Mouse (Mus musculus): ENCODE data around the gene Nfe2l1. TPM values are rescaled to one million over a fixed set of nuclear protein-coding genes. Genes with fewer than 3 reads are reported as not detected.

Gene Nfe2l1
- 37.7 and 42.1 TPM in 2 replicates for polyA plus RNA-seq (2015; fragmentation: Nextera tagmentation; extraction: Ambion mirVana)

GRCm38 (mm10) chr11:96829813-96830538, at the start of gene Nfe2l1:
Nfe2l1 (minus strand) TSS chr11:96829968.

GRCm38 (mm10) chr11:96849681-96850467, 20.1 kb upstream of the Nfe2l1 start, which contains the start of gene Copz2:
Copz2 (plus strand) TSS chr11:96849870.

GRCm38 (mm10) chr11:96788871-96789795, 40.6 kb downstream of the Nfe2l1 start, which contains the start of gene Cbx1:
Cbx1 (plus strand) TSS chr11:96789127.

GRCm38 (mm10) chr11:96776968-96777962, 52.5 kb downstream of the Nfe2l1 start, which contains the start of gene Snx11:
Snx11 (minus strand) TSS chr11:96777559.

MicroRNAs encoded within 50 kb of the gene (microRNA counts, 519-probe panel; counts per million panel counts)
- 4,913 counts per million, percentile 91 among the panel's probes with 10 or more counts for microRNA mmu-miR-152

Small RNA genes lying within 50 kb of the gene (microRNA-seq; reads per million reads assigned to microRNA genes)
- 583 reads per million, percentile 67 among the genes with 10 or more reads in this experiment for gene Mir152

Other genes starting within 250 kb of the Nfe2l1 start
- 12.3 and 13.6 TPM in 2 replicates for gene Snx11, start 52.4 kb downstream of the Nfe2l1 start, polyA plus RNA-seq (2015; fragmentation: Nextera tagmentation; extraction: Ambion mirVana)
- 35.2 and 38.8 TPM in 2 replicates for gene Cbx1, start 40.8 kb downstream of the Nfe2l1 start, polyA plus RNA-seq (2015; fragmentation: Nextera tagmentation; extraction: Ambion mirVana)
- gene Copz2, start 19.9 kb upstream of the Nfe2l1 start, polyA plus RNA-seq (2015; fragmentation: Nextera tagmentation; extraction: Ambion mirVana) = 170 and 202 TPM in 2 replicates
- 54.1 and 55.3 TPM in 2 replicates for gene Cdk5rap3, start 86.5 kb upstream of the Nfe2l1 start, polyA plus RNA-seq (2015; fragmentation: Nextera tagmentation; extraction: Ambion mirVana)
- 12.4 and 13.8 TPM in 2 replicates for gene Prr15l, start 98.1 kb upstream of the Nfe2l1 start, polyA plus RNA-seq (2015; fragmentation: Nextera tagmentation; extraction: Ambion mirVana)
- gene Pnpo, start 114.0 kb upstream of the Nfe2l1 start, polyA plus RNA-seq (2015; fragmentation: Nextera tagmentation; extraction: Ambion mirVana) = 21.8 and 25.7 TPM in 2 replicates
- 8.4 and 9.4 TPM in 2 replicates for gene Sp2, start 153.0 kb upstream of the Nfe2l1 start, polyA plus RNA-seq (2015; fragmentation: Nextera tagmentation; extraction: Ambion mirVana)
- 11.5 and 15.0 TPM in 2 replicates for gene Sp6, start 183.4 kb upstream of the Nfe2l1 start, polyA plus RNA-seq (2015; fragmentation: Nextera tagmentation; extraction: Ambion mirVana)
- 7.0 and 7.7 TPM in 2 replicates for gene Scrn2, start 200.0 kb upstream of the Nfe2l1 start, polyA plus RNA-seq (2015; fragmentation: Nextera tagmentation; extraction: Ambion mirVana)
- gene Lrrc46, start 211.4 kb upstream of the Nfe2l1 start, polyA plus RNA-seq (2015; fragmentation: Nextera tagmentation; extraction: Ambion mirVana) = 0.42 and 0.55 TPM in 2 replicates
- 50.8 and 57.9 TPM in 2 replicates for gene Mrpl10, start 211.6 kb upstream of the Nfe2l1 start, polyA plus RNA-seq (2015; fragmentation: Nextera tagmentation; extraction: Ambion mirVana)
- 4.0 and 4.2 TPM in 2 replicates for gene Osbpl7, start 220.7 kb upstream of the Nfe2l1 start, polyA plus RNA-seq (2015; fragmentation: Nextera tagmentation; extraction: Ambion mirVana)

Data from urinary bladder, postnatal 0 days (tissue).